Mouse (Mus musculus) activated CD4-positive, CD25-positive, alpha-beta regulatory T cell (primary cell): Measurements from ENCODE around the gene Rgs6. TPM values are rescaled to one million over a fixed set of nuclear protein-coding genes. Genes with fewer than 3 reads are reported as not detected.

Experiments
- polyA plus RNA-seq, 2 experiments: library from polyadenylated mRNA; unstranded; fragments of 100-300 nt; shearing (Covaris generic); gene quantifications; one replicate each; pipeline ENCODE4 v1.2.1; 2017

The Rgs6 gene
- not detected for polyA plus RNA-seq

DNA sequence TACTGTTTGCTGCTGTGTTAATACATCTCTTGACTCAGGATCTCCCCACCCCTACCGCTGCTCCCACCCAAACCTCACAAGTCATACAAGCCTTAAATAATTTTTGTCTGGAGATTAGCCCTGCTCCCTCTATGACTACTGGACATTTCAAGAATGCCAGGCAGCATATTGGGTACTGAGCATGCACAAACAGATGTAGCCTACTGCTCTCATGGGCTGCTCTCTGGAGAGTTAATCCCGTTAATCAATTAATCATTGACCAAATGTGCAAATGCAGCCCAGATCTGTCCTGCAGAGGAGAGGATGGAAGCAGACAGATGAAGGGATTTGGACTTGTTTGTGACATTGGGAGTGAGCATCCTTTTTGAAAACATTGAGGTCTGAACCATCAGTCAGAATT is at the start of gene Rgs6:
Gene Rgs6 (plus strand): TSS at position 276 of the 400 bp plus-strand sequence.

